In genomic region chr6:51690795-51691563, GRCm38 (mm10) we compare ENCODE assay signal across 25 mouse cellular contexts.
DNase-seq lines count a peak whose midpoint lies in the region; ATAC-seq and TF ChIP-seq lines count a peak whose summit lies in the region.
"Had no signal": no experiment of that assay in that cellular context is flagged by ENCODE, and none has a peak within 500 bp of the region (broad histone marks: within the 10 kb centered on the region; RNA-seq: fewer than 3 reads in every experiment).

No protein-coding gene starts in this region.

- WGBS in heart, embryonic 10.5 days = 73% methylated on average over 13 of the region's 13 CpGs
- WGBS in lung, postnatal 0 days = 54% methylated on average over 13 of the region's 13 CpGs
- 70% methylated on average over 13 of the region's 13 CpGs for WGBS in liver, embryonic 11.5 days

- TF ChIP-seq EP300 in lung, postnatal 0 days (IDR thresholded peaks at IDR 0.05) = peak; percentile 36

- ATAC-seq in lung, postnatal 0 days = peak; percentile 81
- 0 out of 2 replicates have a peak, but pooled peaks have one; percentile 50 for ATAC-seq in megakaryocyte-erythroid progenitor cell, adult 5-6 weeks (replicated peaks; ENCODE audit: low FRiP score, low TSS enrichment, poor library complexity, severe bottlenecking)
- no peak for ATAC-seq in liver, embryonic 11.5 days (replicated peaks; ENCODE audit: low FRiP score)
- ATAC-seq: activated CD4-positive, CD25-positive, alpha-beta regulatory T cell, adult 4 months; forebrain, embryonic 16.5 days; hindbrain, embryonic 16.5 days; intestine, embryonic 16.5 days had no signal

- H3K9me3 ChIP-seq in heart, embryonic 10.5 days = no peaks in the 10 kb centered on the region
- no peaks in the 10 kb centered on the region for H3K9me3 ChIP-seq in lung, postnatal 0 days (ENCODE audit: low read length)
- H3K9me3 ChIP-seq in liver, embryonic 11.5 days (ENCODE audit: control insufficient read depth, low read length) = no peaks in the 10 kb centered on the region
- H3K9me3 ChIP-seq: embryonic facial prominence, embryonic 15.5 days; G1E; heart, embryonic 15.5 days; limb, embryonic 13.5 days; midbrain, embryonic 12.5 days had no signal

- 0 out of 2 replicates have a peak overlapping the region, but pooled peaks have one; percentile 16 for H3K27ac ChIP-seq in heart, embryonic 10.5 days
- 0 out of 2 replicates have a peak overlapping the region, but pooled peaks have one; percentile 47 for H3K27ac ChIP-seq in lung, postnatal 0 days (ENCODE audit: low read length)
- no peak overlapping the region for H3K27ac ChIP-seq in liver, embryonic 11.5 days (ENCODE audit: low read depth, low read length)
- H3K27ac ChIP-seq: embryonic facial prominence, embryonic 15.5 days; gastrocnemius, adult 2 months; heart, embryonic 15.5 days; limb, embryonic 13.5 days; liver, embryonic 14.5 days; macrophage; midbrain, embryonic 12.5 days had no signal

- no peak overlapping the region for H3K4me3 ChIP-seq in heart, embryonic 10.5 days
- H3K4me3 ChIP-seq in lung, postnatal 0 days (ENCODE audit: low read depth, low read length) = no peak overlapping the region
- H3K4me3 ChIP-seq in liver, embryonic 11.5 days (ENCODE audit: low read depth, low read length) = no peak overlapping the region
- H3K4me3 ChIP-seq: embryonic facial prominence, embryonic 15.5 days; gastrocnemius, adult 2 months; heart, embryonic 15.5 days; limb, embryonic 13.5 days; midbrain, embryonic 12.5 days had no signal

- no peak overlapping the region for H3K9ac ChIP-seq in lung, postnatal 0 days (replicated peaks; ENCODE audit: low read depth)
- H3K9ac ChIP-seq in liver, embryonic 11.5 days (ENCODE audit: low read depth, low read length) = no peak overlapping the region
- H3K9ac ChIP-seq: embryonic facial prominence, embryonic 15.5 days; heart, embryonic 15.5 days; limb, embryonic 13.5 days; liver, embryonic 14.5 days; midbrain, embryonic 12.5 days had no signal

- peak; percentile 46 for DNase-seq in heart, embryonic 10.5 days (ENCODE audit: low spot score)
- no peak for DNase-seq in heart, postnatal 36 days
- peak; percentile 42 to 45 for DNase-seq in layer of hippocampus, adult 8-10 months (ENCODE audit: low spot score in 2 of 2)
- DNase-seq in lung, postnatal 0 days (ENCODE audit: low spot score) = peak; percentile 44
- no peak for DNase-seq in adrenal gland, adult (ENCODE audit: inconsistent age in 2 of 2, low spot score in 1 of 2)
- DNase-seq in liver, embryonic 11.5 days (ENCODE audit: low spot score) = no peak
- DNase-seq in ovary, adult 18-20 months (ENCODE audit: low spot score) = no peak
- DNase-seq: cerebellum, adult 9-11 months; embryo, embryonic 11 days; gastrocnemius, adult 2 months; spleen, adult 18-20 months; thymus, adult 18-20 months; thymus, postnatal 4 days had no signal

- H3K4me2 ChIP-seq in lung, postnatal 0 days (replicated peaks; ENCODE audit: low read depth, low read length) = 0 out of 2 replicates have a peak overlapping the region, but pooled peaks have one; percentile 8
- no peak overlapping the region for H3K4me2 ChIP-seq in liver, embryonic 11.5 days
- H3K4me2 ChIP-seq: embryonic facial prominence, embryonic 15.5 days; heart, embryonic 15.5 days; limb, embryonic 13.5 days; midbrain, embryonic 12.5 days had no signal

- H3K4me1 ChIP-seq in heart, embryonic 10.5 days = no peaks in the 10 kb centered on the region
- no peaks in the 10 kb centered on the region; the same call in 1 of the 2 replicates for H3K4me1 ChIP-seq in lung, postnatal 0 days (ENCODE audit: insufficient read depth, low read depth, low read length)
- no peaks in the 10 kb centered on the region; the same call in 1 of the 2 replicates for H3K4me1 ChIP-seq in liver, embryonic 11.5 days (replicated peaks; ENCODE audit: control insufficient read depth, insufficient read depth, low read length)
- H3K4me1 ChIP-seq: embryonic facial prominence, embryonic 15.5 days; heart, embryonic 15.5 days; limb, embryonic 13.5 days; midbrain, embryonic 12.5 days had no signal

- intact Hi-C loops in heart, postnatal 36 days (cut with DNase I) = no loop called here

- no peaks in the 10 kb centered on the region for H3K36me3 ChIP-seq in heart, embryonic 10.5 days
- no peaks in the 10 kb centered on the region for H3K36me3 ChIP-seq in lung, postnatal 0 days (ENCODE audit: insufficient read depth, low read length)
- no peaks in the 10 kb centered on the region for H3K36me3 ChIP-seq in liver, embryonic 11.5 days (ENCODE audit: control insufficient read depth, insufficient read depth, low read length)
- H3K36me3 ChIP-seq: embryonic facial prominence, embryonic 15.5 days; G1E; heart, embryonic 15.5 days; limb, embryonic 13.5 days; midbrain, embryonic 12.5 days had no signal

- TF ChIP-seq CTCF in lung, postnatal 0 days (IDR thresholded peaks at IDR 0.05) = no peak

- no peaks in the 10 kb centered on the region for H3K27me3 ChIP-seq in heart, embryonic 10.5 days (ENCODE audit: insufficient read depth, poor library complexity, severe bottlenecking)
- no peaks in the 10 kb centered on the region for H3K27me3 ChIP-seq in lung, postnatal 0 days (replicated peaks; ENCODE audit: insufficient read depth, low read length)
- H3K27me3 ChIP-seq in liver, embryonic 11.5 days (replicated peaks; ENCODE audit: control insufficient read depth, insufficient read depth, low read length) = no peaks in the 10 kb centered on the region
- H3K27me3 ChIP-seq: embryonic facial prominence, embryonic 15.5 days; heart, embryonic 15.5 days; midbrain, embryonic 12.5 days had no signal

Comparison
In these comparisons a context has a peak if more than half of its experiments do, and no peak if none do; other contexts are left out.
1. DNase-seq: peak in heart, embryonic 10.5 days (single experiment), layer of hippocampus, adult 8-10 months (2 of 2) and lung, postnatal 0 days (single experiment); none in heart, postnatal 36 days (0 of 2), adrenal gland, adult (0 of 2), liver, embryonic 11.5 days (single experiment) and ovary, adult 18-20 months (single experiment).